Mouse (Mus musculus) kidney, adult 2 months (tissue): Measurements from ENCODE around the gene Fam81a.

Experiments used
- CTCF ChIP-seq: fragments of 200-500 bp; conservative IDR thresholded peaks from 2 replicates; pipeline ENCODE4 v1.5.1; 2011; ENCODE audit warnings: low read depth, mild to moderate bottlenecking, control low read depth, low read length, moderate library complexity, mixed read lengths; ENCODE audit not compliant: insufficient read depth, insufficient read length
- POLR2A ChIP-seq: fragments of 200-500 bp; IDR thresholded peaks from one replicate; pipeline ENCODE4 v1.6.1; 2011; ENCODE audit warnings: low read depth, low read length, control low read depth

GRCm38 (mm10) chr9:70095016-70095415 lies 47.3 kb downstream of the Fam81a start:
- no peak for TF ChIP-seq CTCF
- TF ChIP-seq POLR2A, result no peak
